Mouse (Mus musculus) bone marrow macrophage, adult 2 months (primary cell): ENCODE data around the gene Nr1h5. TPM values are rescaled to one million over a fixed set of nuclear protein-coding genes. Genes with fewer than 3 reads are reported as not detected.
A peak's percentile ranks its signal among the peaks of the same experiment; 100 is the strongest.

Experiments used
- H3K27ac ChIP-seq: 2 replicates; pipeline ENCODE4 v1.5.1; 2012; ENCODE audit warnings: low read depth, low read length; ENCODE audit not compliant: insufficient read depth
- H3K4me1 ChIP-seq: 2 replicates; pipeline ENCODE4 v1.6.1; 2012; ENCODE audit warnings: low read length; ENCODE audit not compliant: control insufficient read depth, insufficient read depth
- H3K4me3 ChIP-seq: 2 replicates; pipeline ENCODE4 v1.5.1; 2012; ENCODE audit warnings: mild to moderate bottlenecking, low read length, moderate library complexity; ENCODE audit not compliant: insufficient read depth
- CTCF ChIP-seq: IDR thresholded peaks from 2 replicates; pipeline ENCODE4 v1.5.1; 2012; ENCODE audit warnings: low read depth, mild to moderate bottlenecking, low read length, moderate library complexity
- POLR2A ChIP-seq: IDR thresholded peaks from 2 replicates; pipeline ENCODE4 v1.6.1; 2012; ENCODE audit warnings: mild to moderate bottlenecking, low read depth, low read length, borderline replicate concordance
- polyA plus RNA-seq: library from polyadenylated mRNA; stranded (reverse); fragments of >200 nt; gene quantifications from 2 replicates; pipeline ENCODE4 v1.2.4, GENCODE M21; 2012; ENCODE audit not compliant: missing spikeins, insufficient read depth, insufficient read length

The Nr1h5 gene
- polyA plus RNA-seq = not detected in 2 replicates

- Histone ChIP-seq H3K4me1 (no peaks in the 10 kb centered on the region), H3K4me3 (no peak within 1 kb of the TSS), H3K27ac (no peak within 1 kb of the TSS)
- TF ChIP-seq CTCF (no peak), POLR2A (no peak)
Measured at GRCm38 (mm10) chr3:102964033-102964432, at the start of gene Nr1h5. TSS of gene Nr1h5 (minus strand) at chr3:102964133.

DNA sequence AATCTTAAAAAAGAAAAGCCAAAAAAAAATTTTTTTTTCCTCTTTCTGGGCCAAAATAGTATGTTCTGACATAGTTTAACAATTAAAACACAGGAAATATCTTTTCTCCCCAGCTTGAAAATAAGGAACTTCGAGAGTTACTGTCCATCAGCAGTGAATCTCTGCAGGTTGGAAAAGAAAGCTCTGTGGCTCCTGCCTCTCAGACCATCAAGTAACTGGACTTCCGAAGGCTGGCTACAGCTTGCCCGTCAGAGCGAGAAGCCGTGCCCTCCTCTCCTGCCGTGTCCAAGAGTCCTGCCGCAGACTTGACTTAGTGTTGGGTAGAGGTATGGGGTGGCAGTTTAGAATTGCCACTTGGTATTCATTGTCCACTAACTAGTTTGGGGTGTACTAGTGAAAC lies 37.7 kb upstream of the Nr1h5 start:
- H3K27ac ChIP-seq = no peak overlapping the region
- TF ChIP-seq CTCF = no peak
- TF ChIP-seq POLR2A = no peak
- peaks cover 10% of the 10 kb centered on the region for H3K4me1 ChIP-seq

GRCm38 (mm10) chr3:102997591-102997990 lies 33.7 kb upstream of the Nr1h5 start:
- TF ChIP-seq POLR2A (no peak), CTCF (no peak)
- H3K4me1 ChIP-seq = peaks cover 15% of the 10 kb centered on the region
- peak overlapping the region; percentile 56 for H3K27ac ChIP-seq
- H3K4me3 ChIP-seq = no peak overlapping the region

More for the DNA sequence above, 37.7 kb upstream of the Nr1h5 start:
- H3K4me3 ChIP-seq = no peak overlapping the region

- TF ChIP-seq POLR2A (no peak), CTCF (no peak)
- peaks cover 15% of the 10 kb centered on the region for H3K4me1 ChIP-seq
- H3K27ac ChIP-seq = peak overlapping the region; percentile 56
- H3K4me3 ChIP-seq = peak overlapping the region; percentile 7; the same call in 1 of the 2 replicates
Measured at GRCm38 (mm10) chr3:102997036-102997435, 33.1 kb upstream of the Nr1h5 start.

DNA sequence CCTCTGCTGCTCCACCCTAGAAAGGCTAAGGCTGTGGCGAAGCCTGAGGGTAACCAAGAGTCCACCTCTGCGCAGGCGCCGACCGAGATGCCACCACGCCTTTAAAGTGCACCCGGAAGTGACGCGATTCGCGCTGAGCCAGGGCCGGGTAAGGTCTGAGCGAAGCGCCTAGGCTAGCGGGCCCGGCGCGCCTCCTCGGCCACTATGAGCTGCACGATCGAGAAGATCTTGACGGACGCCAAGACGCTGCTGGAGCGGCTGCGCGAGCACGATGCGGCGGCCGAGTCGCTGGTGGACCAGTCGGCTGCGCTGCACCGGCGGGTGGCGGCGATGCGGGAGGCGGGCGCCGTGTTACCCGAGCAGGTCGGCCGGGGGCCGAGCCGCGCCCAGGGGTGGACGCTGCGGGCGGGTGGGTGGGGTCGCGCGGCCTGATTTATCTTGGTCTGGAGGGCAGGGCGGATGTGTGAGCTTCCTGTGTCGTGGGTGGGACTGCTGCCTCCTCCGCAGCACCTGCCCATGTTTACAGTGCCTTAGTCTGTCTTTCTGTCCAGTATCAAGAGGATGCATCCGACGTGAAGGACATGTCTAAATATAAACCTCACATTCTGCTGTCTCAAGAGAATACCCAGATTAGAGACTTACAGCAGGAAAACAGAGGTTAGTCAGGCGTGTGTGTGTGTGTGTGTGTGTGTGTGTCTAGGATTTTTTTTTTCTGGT lies 31.8 kb upstream of the Nr1h5 start, which contains the start of gene Sike1:
Sike1 (plus strand) TSS at position 104 of the 717 bp plus-strand sequence.
- TF ChIP-seq CTCF = no peak
- 0 out of 2 replicates have a peak, but pooled peaks have one; percentile 9 for TF ChIP-seq POLR2A

DNA sequence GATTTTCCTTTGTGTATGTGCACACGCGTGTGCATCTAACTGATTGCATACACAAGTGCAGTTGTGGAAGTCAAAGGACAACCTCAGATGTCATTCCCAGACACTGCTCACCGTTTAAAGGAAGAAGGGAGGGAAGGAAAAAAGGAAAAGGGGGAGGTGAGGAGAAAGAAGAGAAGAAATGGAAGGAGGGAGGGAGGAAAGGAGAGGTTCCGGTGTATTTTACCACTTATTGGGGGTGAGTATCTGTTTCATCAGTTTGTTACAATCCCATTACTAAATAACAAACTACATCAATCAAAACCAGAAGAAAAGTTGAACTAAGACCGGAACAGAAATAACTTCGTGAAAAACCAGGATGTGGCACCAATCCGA lies 31.3 kb upstream of the Nr1h5 start:
- TF ChIP-seq POLR2A (no peak), CTCF (no peak)
- Histone ChIP-seq H3K4me3 (peak overlapping the region; percentile 95), H3K4me1 (peaks cover 15% of the 10 kb centered on the region), H3K27ac (no peak overlapping the region)

More for the DNA sequence above, 31.8 kb upstream of the Nr1h5 start, which contains the start of gene Sike1:
- H3K4me1 ChIP-seq = peaks cover 15% of the 10 kb centered on the region
- peak within 1 kb of the TSS; percentile 89 for H3K27ac ChIP-seq
- H3K4me3 ChIP-seq = peak within 1 kb of the TSS; percentile 95

GRCm38 (mm10) chr3:102992936-102993335 lies 29.0 kb upstream of the Nr1h5 start:
- no peak for TF ChIP-seq CTCF
- TF ChIP-seq POLR2A = no peak
- H3K4me1 ChIP-seq = peaks cover 15% of the 10 kb centered on the region
- H3K4me3 ChIP-seq = no peak overlapping the region
- H3K27ac ChIP-seq = no peak overlapping the region

- no peak for TF ChIP-seq POLR2A
- Histone ChIP-seq H3K4me3 (no peak overlapping the region), H3K27ac (no peak overlapping the region), H3K4me1 (peaks cover 3% of the 10 kb centered on the region)
Measured at GRCm38 (mm10) chr3:102991041-102991440, 27.1 kb upstream of the Nr1h5 start.

DNA sequence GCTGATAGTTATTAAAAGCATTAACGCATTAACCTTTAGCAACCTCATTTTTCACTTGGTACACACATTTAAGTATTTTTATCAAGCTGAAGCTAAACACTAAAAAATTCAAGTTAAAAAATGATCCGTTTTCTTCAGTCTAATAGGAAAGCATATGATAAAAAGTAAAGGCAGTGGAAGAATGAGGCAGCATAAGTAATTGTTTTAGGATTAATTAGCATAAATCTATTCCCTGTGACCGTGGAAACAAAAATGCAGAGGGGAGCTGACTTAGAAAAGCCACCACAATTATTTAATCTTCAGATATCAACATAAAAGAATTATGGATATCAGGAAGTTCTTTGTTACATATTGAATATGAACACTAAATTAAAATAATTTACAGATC lies 16.4 kb upstream of the Nr1h5 start:
- TF ChIP-seq POLR2A = no peak
- no peak for TF ChIP-seq CTCF
- Histone ChIP-seq H3K27ac (no peak overlapping the region), H3K4me1 (no peaks in the 10 kb centered on the region), H3K4me3 (no peak overlapping the region)

DNA sequence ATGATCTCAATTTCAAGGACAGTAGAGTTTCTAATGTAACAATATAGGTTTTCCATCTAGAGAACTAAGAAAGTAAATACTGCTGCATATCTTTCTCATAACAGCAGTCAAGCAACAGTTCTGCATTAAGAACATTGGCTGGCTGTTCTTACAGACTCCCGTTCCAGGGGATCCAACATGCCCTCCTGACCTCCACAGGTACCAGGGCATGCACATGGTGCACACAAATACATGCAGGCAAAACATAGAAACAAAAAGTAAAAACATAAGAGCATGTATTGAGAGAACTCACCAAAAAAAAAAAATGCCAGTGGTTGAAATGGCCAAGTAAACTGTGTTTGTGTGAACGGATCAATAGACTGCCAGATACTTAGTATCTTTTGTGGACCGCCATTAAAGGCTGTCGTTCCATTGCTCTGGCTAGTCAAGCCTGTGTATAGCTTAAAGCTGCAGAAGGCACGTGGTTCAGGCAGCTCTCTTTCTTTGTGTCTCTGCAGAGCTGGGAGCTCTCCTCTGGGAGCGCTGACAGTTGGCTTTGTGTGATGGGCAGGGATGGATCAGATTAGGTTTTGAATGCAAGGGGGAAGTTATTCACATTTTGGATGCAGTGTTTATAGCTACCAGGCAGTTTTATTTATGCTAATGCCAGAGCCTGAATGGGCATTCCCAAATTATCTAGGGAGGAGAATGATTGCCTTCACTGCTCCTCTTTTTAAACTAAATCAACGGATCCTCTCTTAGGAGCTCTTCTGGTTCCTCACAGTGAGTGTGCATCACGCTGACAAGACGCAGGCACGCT lies 15.8 kb upstream of the Nr1h5 start:
- Histone ChIP-seq H3K4me3 (no peak overlapping the region), H3K27ac (no peak overlapping the region), H3K4me1 (no peaks in the 10 kb centered on the region)
- TF ChIP-seq CTCF (no peak), POLR2A (no peak)
